Mouse (Mus musculus) small intestine, adult 2 months (tissue): Measurements from ENCODE around the gene Fam114a2.

ENCODE experiments used
- CTCF ChIP-seq: fragments of 200-500 bp; IDR thresholded peaks from 2 replicates; pipeline ENCODE4 v1.5.1; 2012; ENCODE audit warnings: low read depth, mild to moderate bottlenecking, control low read depth, inconsistent platforms, low read length, moderate library complexity, mixed read lengths; ENCODE audit not compliant: insufficient replicate concordance, insufficient read length; ENCODE audit errors: extremely low read depth
- POLR2A ChIP-seq: fragments of 200-500 bp; IDR thresholded peaks from 2 replicates; pipeline ENCODE4 v1.6.1; 2012; ENCODE audit warnings: low read depth, mild to moderate bottlenecking, control low read depth, inconsistent platforms, low read length, moderate library complexity

DNA sequence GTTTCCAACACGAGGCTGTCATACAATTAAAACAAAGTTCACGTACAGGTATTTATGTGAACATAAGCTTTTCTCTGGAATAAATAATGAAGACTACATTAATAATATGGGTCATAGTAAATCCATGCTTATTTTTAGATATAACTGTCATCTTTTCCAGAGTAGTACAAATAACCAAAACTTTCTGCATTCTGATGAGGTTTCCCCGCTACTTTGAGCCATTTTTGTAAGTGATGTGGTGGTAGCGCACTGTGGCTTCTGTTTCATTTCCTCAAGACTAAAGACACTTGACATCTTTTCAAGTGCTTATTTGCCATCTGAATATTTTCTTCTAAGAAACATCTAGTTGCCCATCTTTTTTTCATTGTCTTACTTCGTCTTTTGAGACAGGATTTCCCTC lies 3.2 kb downstream of the Fam114a2 start:
- TF ChIP-seq POLR2A (no peak), CTCF (no peak)
